ENCODE assay signal across 8 mouse cellular contexts in the genomic region with DNA sequence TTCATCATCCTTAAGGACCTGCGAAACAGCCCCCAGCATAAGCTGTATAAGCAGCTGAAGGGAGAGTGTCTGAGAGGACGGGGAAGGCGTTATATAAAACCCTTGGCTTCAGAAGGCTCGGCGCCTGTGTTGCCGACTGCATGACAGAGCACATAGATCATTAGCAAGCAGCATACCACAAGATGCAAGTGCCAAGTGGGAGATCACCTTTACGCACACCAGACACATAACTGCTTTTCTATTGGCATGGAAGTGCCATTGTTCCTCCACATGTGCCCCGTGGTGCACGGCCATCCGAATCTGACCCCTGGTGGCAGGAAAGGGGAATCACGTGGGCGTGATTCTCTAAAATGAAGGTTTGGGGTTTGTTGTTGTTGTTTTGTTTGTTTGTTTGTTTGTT. TPM values are rescaled to one million over a fixed set of nuclear protein-coding genes. Genes with fewer than 3 reads are reported as not detected.
DNase-seq lines count a peak whose midpoint lies in the region; ATAC-seq and TF ChIP-seq lines count a peak whose summit lies in the region.

No protein-coding gene starts in this region.

- H3K27ac ChIP-seq in layer of hippocampus, adult 2 months, result no peak overlapping the region
- H3K27ac ChIP-seq in embryonic fibroblast, embryonic 13.5 days (ENCODE audit: insufficient read depth, low read length), result no peak overlapping the region
- H3K27ac ChIP-seq in hindbrain, embryonic 13.5 days, result no peak overlapping the region
- no peak overlapping the region for H3K27ac ChIP-seq in stomach, postnatal 0 days (replicated peaks)

- H3K9me3 ChIP-seq in hindbrain, embryonic 13.5 days, result no peaks in the 10 kb centered on the region
- H3K9me3 ChIP-seq in stomach, postnatal 0 days (ENCODE audit: control insufficient read depth, low read length), result no peaks in the 10 kb centered on the region

- no peak for TF ChIP-seq POLR2A in embryonic fibroblast, embryonic 13.5 days (IDR thresholded peaks at IDR 0.05; ENCODE audit: low read depth, low read length)

- ATAC-seq in hindbrain, embryonic 13.5 days (ENCODE audit: low FRiP score), result peak; percentile 66
- ATAC-seq in stomach, postnatal 0 days (ENCODE audit: low FRiP score, low TSS enrichment), result peak; percentile 54; the same call in 1 of the 2 replicates

- H3K27me3 ChIP-seq in hindbrain, embryonic 13.5 days, result 0 out of 2 replicates have a peak, but pooled peaks cover 3% of the 10 kb centered on the region
- no peaks in the 10 kb centered on the region for H3K27me3 ChIP-seq in stomach, postnatal 0 days (ENCODE audit: control insufficient read depth, insufficient read depth, low read length)

- no peak for DNase-seq in layer of hippocampus, adult 2 months (ENCODE audit: low spot score in 2 of 2)
- DNase-seq in layer of hippocampus, adult 9-10 months (ENCODE audit: low spot score), result no peak
- DNase-seq in MN1 (ENCODE audit: low spot score), result peak; percentile 61
- DNase-seq in lung, postnatal 10 days, result peak; percentile 56
- DNase-seq in stomach, postnatal 0 days (ENCODE audit: low spot score), result peak; percentile 45
- no peak for DNase-seq in cerebellum, adult 9-10 months

- no peak for TF ChIP-seq EP300 in stomach, postnatal 0 days (optimal IDR thresholded peaks at IDR 0.05)

- H3K4me2 ChIP-seq in hindbrain, embryonic 13.5 days, result peak overlapping the region; percentile 32
- H3K4me2 ChIP-seq in stomach, postnatal 0 days (replicated peaks; ENCODE audit: low read depth), result no peak overlapping the region

- peak; percentile 81 for TF ChIP-seq CTCF in layer of hippocampus, adult 2 months (conservative IDR thresholded peaks at IDR 0.05)
- peak; percentile 70; the same call in 1 of the 2 replicates for TF ChIP-seq CTCF in embryonic fibroblast, embryonic 13.5 days (IDR thresholded peaks at IDR 0.05; ENCODE audit: borderline replicate concordance, insufficient read depth, low read length)
- TF ChIP-seq CTCF in stomach, postnatal 0 days (IDR thresholded peaks at IDR 0.05; ENCODE audit: low read depth), result peak; percentile 92

- 37% methylated on average over 12 of the region's 12 CpGs for WGBS in hindbrain, embryonic 13.5 days
- WGBS in stomach, postnatal 0 days, result 30% methylated on average over 12 of the region's 12 CpGs

- H3K9ac ChIP-seq in hindbrain, embryonic 13.5 days, result no peak overlapping the region
- no peak overlapping the region for H3K9ac ChIP-seq in stomach, postnatal 0 days (ENCODE audit: low read length)

- H3K4me3 ChIP-seq in layer of hippocampus, adult 2 months, result peak overlapping the region; percentile 17; the same call in 1 of the 2 replicates
- H3K4me3 ChIP-seq in embryonic fibroblast, embryonic 13.5 days (ENCODE audit: insufficient read depth, low read length), result no peak overlapping the region
- no peak overlapping the region for H3K4me3 ChIP-seq in hindbrain, embryonic 13.5 days
- no peak overlapping the region for H3K4me3 ChIP-seq in stomach, postnatal 0 days (ENCODE audit: low read depth, low read length)

- H3K4me1 ChIP-seq in embryonic fibroblast, embryonic 13.5 days (ENCODE audit: control insufficient read depth, insufficient read depth, low read length), result no peaks in the 10 kb centered on the region
- H3K4me1 ChIP-seq in hindbrain, embryonic 13.5 days (replicated peaks), result peaks cover 3% of the 10 kb centered on the region
- H3K4me1 ChIP-seq in stomach, postnatal 0 days (replicated peaks; ENCODE audit: control insufficient read depth, insufficient read depth), result no peaks in the 10 kb centered on the region

- H3K36me3 ChIP-seq in hindbrain, embryonic 13.5 days, result no peaks in the 10 kb centered on the region
- H3K36me3 ChIP-seq in stomach, postnatal 0 days (ENCODE audit: control insufficient read depth, insufficient read depth, low read length), result no peaks in the 10 kb centered on the region

RNA-seq across cellular contexts. Expression of a gene that starts 16.6 kb away (rescaled TPM):
- 100 to 1,000 TPM; 103 to 110 TPM for total RNA-seq in layer of hippocampus, adult 2 months (2021)
- polyA plus RNA-seq in embryonic fibroblast, embryonic 13.5 days (2011; ENCODE audit: insufficient read length, low read depth, missing spikeins), result 16.7 and 24.9 TPM in 2 replicates
- 15.9 and 19.3 TPM in 2 replicates for polyA plus RNA-seq in hindbrain, embryonic 13.5 days (2015; fragmentation: Nextera tagmentation; extraction: Ambion mirVana)
- polyA plus RNA-seq in stomach, postnatal 0 days (2015; fragmentation: Nextera tagmentation; extraction: Ambion mirVana), result 23.1 and 23.8 TPM in 2 replicates

RNA-seq across cellular contexts. Expression of a gene that starts 40.0 kb away (rescaled TPM):
- total RNA-seq in layer of hippocampus, adult 2 months (2021), result 10 to 100 TPM; 21.5 to 22.5 TPM
- polyA plus RNA-seq in embryonic fibroblast, embryonic 13.5 days (2011; ENCODE audit: insufficient read length, low read depth, missing spikeins), result 16.7 and 18.8 TPM in 2 replicates
- 27.3 and 28.2 TPM in 2 replicates for polyA plus RNA-seq in hindbrain, embryonic 13.5 days (2015; fragmentation: Nextera tagmentation; extraction: Ambion mirVana)
- 9.5 and 9.6 TPM in 2 replicates for polyA plus RNA-seq in stomach, postnatal 0 days (2015; fragmentation: Nextera tagmentation; extraction: Ambion mirVana)

RNA-seq across cellular contexts. Expression of a gene that starts 40.0 kb away (rescaled TPM):
- 10 to 100 TPM; 50.0 to 50.4 TPM for total RNA-seq in layer of hippocampus, adult 2 months (2021)
- polyA plus RNA-seq in embryonic fibroblast, embryonic 13.5 days (2011; ENCODE audit: insufficient read length, low read depth, missing spikeins), result 22.7 and 29.5 TPM in 2 replicates
- polyA plus RNA-seq in hindbrain, embryonic 13.5 days (2015; fragmentation: Nextera tagmentation; extraction: Ambion mirVana), result 62.0 and 62.3 TPM in 2 replicates
- 20.5 and 20.6 TPM in 2 replicates for polyA plus RNA-seq in stomach, postnatal 0 days (2015; fragmentation: Nextera tagmentation; extraction: Ambion mirVana)

RNA-seq across cellular contexts. Expression of a gene that starts 56.8 kb away (rescaled TPM):
- not detected for total RNA-seq in layer of hippocampus, adult 2 months (2021)
- not detected in 2 replicates for polyA plus RNA-seq in embryonic fibroblast, embryonic 13.5 days (2011; ENCODE audit: insufficient read length, low read depth, missing spikeins)
- not detected in 2 replicates for polyA plus RNA-seq in hindbrain, embryonic 13.5 days (2015; fragmentation: Nextera tagmentation; extraction: Ambion mirVana)
- polyA plus RNA-seq in stomach, postnatal 0 days (2015; fragmentation: Nextera tagmentation; extraction: Ambion mirVana), result not detected in 2 replicates

Comparison
In these comparisons a context has a peak if more than half of its experiments do, and no peak if none do; other contexts are left out.
1. DNase-seq: peak in MN1 (single experiment), lung, postnatal 10 days (single experiment) and stomach, postnatal 0 days (single experiment); none in layer of hippocampus, adult 2 months (0 of 2), layer of hippocampus, adult 9-10 months (single experiment) and cerebellum, adult 9-10 months (single experiment).
2. Peak in every context shown above with its lines, with median percentiles within 50 percentile points of each other: CTCF ChIP-seq.